Mouse (Mus musculus): ENCODE data around the gene Rap1a. TPM values are rescaled to one million over a fixed set of nuclear protein-coding genes. Genes with fewer than 3 reads are reported as not detected.

Gene Rap1a
- polyA plus RNA-seq, 1 experiment, result 66.2 TPM

DNA sequence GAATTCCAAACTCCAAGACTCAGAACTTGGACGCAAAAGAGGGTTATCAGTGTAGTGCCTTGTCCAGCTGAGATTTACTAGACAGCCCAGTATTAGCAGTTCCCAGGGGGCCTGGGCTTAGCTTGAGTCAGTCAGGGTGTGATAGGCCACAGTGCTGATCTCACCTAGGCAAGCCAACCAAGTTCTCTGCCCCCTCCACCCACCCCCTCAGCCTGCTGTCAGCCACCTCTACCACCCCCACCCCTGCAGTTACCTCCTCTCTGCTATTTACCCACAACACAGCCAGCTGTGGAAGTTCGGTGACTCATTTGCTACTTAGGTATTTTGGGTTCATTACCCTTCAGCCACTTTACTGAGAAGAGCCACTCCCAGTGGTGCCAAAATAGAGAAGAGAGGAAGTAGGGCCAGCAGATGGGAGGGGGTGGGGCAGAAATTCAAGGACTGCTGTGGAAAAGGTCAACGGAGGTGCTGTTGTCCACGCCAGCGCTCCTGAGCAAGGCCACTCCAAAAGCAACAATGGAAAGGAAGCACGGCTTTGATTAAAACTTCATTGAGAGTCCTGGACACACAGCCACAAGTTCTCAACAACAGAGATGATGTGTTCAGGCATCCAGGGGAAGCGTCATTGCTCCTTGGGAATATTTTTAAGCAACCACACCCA is 24.5 kb upstream of the Rap1a start:
- no peaks in the 10 kb centered on the region for H3K4me1 ChIP-seq (ENCODE audit: control insufficient read depth, insufficient read depth, low read length)
- DNase-seq, result no peak
- H3K27me3 ChIP-seq (ENCODE audit: control insufficient read depth, insufficient read depth, low read length), result no peaks in the 10 kb centered on the region
- no peak overlapping the region for H3K4me3 ChIP-seq (replicated peaks; ENCODE audit: insufficient read depth, low read depth, low read length)
- 66% methylated on average over 7 of the region's 7 CpGs for WGBS
- H3K27ac ChIP-seq (ENCODE audit: insufficient read depth, low read length), result no peak overlapping the region
- TF ChIP-seq CTCF (IDR thresholded peaks at IDR 0.05; ENCODE audit: borderline replicate concordance, insufficient read depth, low read depth, low read length), result no peak
- TF ChIP-seq POLR2A (IDR thresholded peaks at IDR 0.05; ENCODE audit: borderline replicate concordance, insufficient read depth, low read length), result no peak

GRCm38 (mm10) chr3:105824704-105825103 is 23.6 kb upstream of the Rap1a start:
- H3K4me1 ChIP-seq (ENCODE audit: control insufficient read depth, insufficient read depth, low read length), result no peaks in the 10 kb centered on the region
- no peak for TF ChIP-seq CTCF (IDR thresholded peaks at IDR 0.05; ENCODE audit: borderline replicate concordance, insufficient read depth, low read depth, low read length)
- TF ChIP-seq POLR2A (IDR thresholded peaks at IDR 0.05; ENCODE audit: borderline replicate concordance, insufficient read depth, low read length), result no peak
- H3K4me3 ChIP-seq (replicated peaks; ENCODE audit: insufficient read depth, low read depth, low read length), result no peak overlapping the region
- DNase-seq, result no peak
- H3K27me3 ChIP-seq (ENCODE audit: control insufficient read depth, insufficient read depth, low read length), result no peaks in the 10 kb centered on the region
- 53% methylated on average over 2 of the region's 2 CpGs for WGBS
- no peak overlapping the region for H3K27ac ChIP-seq (ENCODE audit: insufficient read depth, low read length)

- Histone ChIP-seq H3K27ac (ENCODE audit: insufficient read depth, low read length) (no peak overlapping the region), H3K4me1 (ENCODE audit: control insufficient read depth, insufficient read depth, low read length) (no peaks in the 10 kb centered on the region), H3K4me3 (replicated peaks; ENCODE audit: insufficient read depth, low read depth, low read length) (no peak overlapping the region), H3K27me3 (ENCODE audit: control insufficient read depth, insufficient read depth, low read length) (no peaks in the 10 kb centered on the region)
- DNase-seq, result no peak
- no peak for TF ChIP-seq CTCF (IDR thresholded peaks at IDR 0.05; ENCODE audit: borderline replicate concordance, insufficient read depth, low read depth, low read length)
- no peak for TF ChIP-seq POLR2A (IDR thresholded peaks at IDR 0.05; ENCODE audit: borderline replicate concordance, insufficient read depth, low read length)
- 42% methylated on average over 5 of the region's 5 CpGs for WGBS
These were observed 23.0 kb upstream of the Rap1a start for GRCm38 (mm10) chr3:105824103-105824502.

DNA sequence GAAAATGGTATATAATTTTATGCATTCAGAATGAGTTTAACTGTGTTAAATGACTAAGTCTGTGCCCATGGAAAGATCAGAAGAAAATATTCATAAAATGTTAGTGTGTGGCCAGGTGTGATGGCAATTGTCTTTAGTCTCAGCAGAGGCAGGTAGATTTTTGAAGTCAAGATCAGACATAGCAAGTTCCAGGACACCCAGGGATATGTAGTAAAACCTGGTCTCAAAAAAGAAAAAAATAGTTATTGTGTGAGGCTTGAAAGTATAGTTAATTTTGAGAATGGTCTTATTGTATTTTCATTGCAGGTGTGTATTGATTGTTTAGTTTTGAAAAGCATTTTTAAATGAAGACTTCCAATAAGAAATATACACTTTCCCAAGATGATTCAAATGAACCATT is 22.5 kb upstream of the Rap1a start:
- Histone ChIP-seq H3K27me3 (ENCODE audit: control insufficient read depth, insufficient read depth, low read length) (no peaks in the 10 kb centered on the region), H3K27ac (ENCODE audit: insufficient read depth, low read length) (no peak overlapping the region), H3K4me1 (ENCODE audit: control insufficient read depth, insufficient read depth, low read length) (no peaks in the 10 kb centered on the region), H3K4me3 (replicated peaks; ENCODE audit: insufficient read depth, low read depth, low read length) (no peak overlapping the region)
- no peak for DNase-seq
- TF ChIP-seq CTCF (IDR thresholded peaks at IDR 0.05; ENCODE audit: borderline replicate concordance, insufficient read depth, low read depth, low read length), result no peak
- no peak for TF ChIP-seq POLR2A (IDR thresholded peaks at IDR 0.05; ENCODE audit: borderline replicate concordance, insufficient read depth, low read length)

- H3K4me3 ChIP-seq (replicated peaks; ENCODE audit: insufficient read depth, low read depth, low read length), result no peak overlapping the region
- H3K27me3 ChIP-seq (ENCODE audit: control insufficient read depth, insufficient read depth, low read length), result no peaks in the 10 kb centered on the region
- no peak for DNase-seq
- H3K27ac ChIP-seq (ENCODE audit: insufficient read depth, low read length), result no peak overlapping the region
- no peak for TF ChIP-seq CTCF (IDR thresholded peaks at IDR 0.05; ENCODE audit: borderline replicate concordance, insufficient read depth, low read depth, low read length)
- TF ChIP-seq POLR2A (IDR thresholded peaks at IDR 0.05; ENCODE audit: borderline replicate concordance, insufficient read depth, low read length), result no peak
- WGBS, result 92% methylated on average over 3 of the region's 3 CpGs
- no peaks in the 10 kb centered on the region for H3K4me1 ChIP-seq (ENCODE audit: control insufficient read depth, insufficient read depth, low read length)
These were observed 20.4 kb upstream of the Rap1a start for GRCm38 (mm10) chr3:105821504-105821903.

DNA sequence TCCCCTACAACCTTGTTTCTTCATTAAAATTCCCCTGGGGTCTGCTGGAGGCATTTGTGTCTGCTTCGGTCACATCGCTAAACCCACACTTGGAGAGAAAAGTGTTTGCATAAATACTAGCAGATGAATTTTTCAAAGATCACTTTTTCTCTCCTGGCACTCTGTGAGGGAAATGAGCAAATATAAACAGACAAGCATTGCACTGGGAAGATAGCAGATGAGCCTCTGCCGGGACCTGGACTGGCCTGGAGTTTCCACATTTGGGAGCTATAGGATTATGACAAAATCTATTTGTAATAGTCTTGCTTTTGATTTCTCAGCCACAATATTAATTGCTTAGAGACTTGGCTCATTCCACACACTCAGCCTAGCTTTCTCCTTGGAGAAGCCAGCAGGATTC is 19.1 kb upstream of the Rap1a start:
- no peak for DNase-seq
- H3K4me1 ChIP-seq (ENCODE audit: control insufficient read depth, insufficient read depth, low read length), result no peaks in the 10 kb centered on the region
- no peak overlapping the region for H3K4me3 ChIP-seq (replicated peaks; ENCODE audit: insufficient read depth, low read depth, low read length)
- no peak overlapping the region for H3K27ac ChIP-seq (ENCODE audit: insufficient read depth, low read length)
- no peaks in the 10 kb centered on the region for H3K27me3 ChIP-seq (ENCODE audit: control insufficient read depth, insufficient read depth, low read length)
- WGBS, result 50% methylated on average over 3 of the region's 3 CpGs
- TF ChIP-seq POLR2A (IDR thresholded peaks at IDR 0.05; ENCODE audit: borderline replicate concordance, insufficient read depth, low read length) (no peak), CTCF (IDR thresholded peaks at IDR 0.05; ENCODE audit: borderline replicate concordance, insufficient read depth, low read depth, low read length) (no peak)

- no peak for TF ChIP-seq CTCF (IDR thresholded peaks at IDR 0.05; ENCODE audit: borderline replicate concordance, insufficient read depth, low read depth, low read length)
- TF ChIP-seq POLR2A (IDR thresholded peaks at IDR 0.05; ENCODE audit: borderline replicate concordance, insufficient read depth, low read length), result no peak
- Histone ChIP-seq H3K4me1 (ENCODE audit: control insufficient read depth, insufficient read depth, low read length) (no peaks in the 10 kb centered on the region), H3K4me3 (replicated peaks; ENCODE audit: insufficient read depth, low read depth, low read length) (no peak overlapping the region), H3K27ac (ENCODE audit: insufficient read depth, low read length) (no peak overlapping the region), H3K27me3 (ENCODE audit: control insufficient read depth, insufficient read depth, low read length) (no peaks in the 10 kb centered on the region)
- 56% methylated on average over 6 of the region's 6 CpGs for WGBS
- no peak for DNase-seq
These were observed 17.2 kb upstream of the Rap1a start for GRCm38 (mm10) chr3:105818130-105819004.

- no peak for DNase-seq
- H3K4me3 ChIP-seq (replicated peaks; ENCODE audit: insufficient read depth, low read depth, low read length), result no peak overlapping the region
- 46% methylated on average over 8 of the region's 8 CpGs for WGBS
- no peaks in the 10 kb centered on the region for H3K27me3 ChIP-seq (ENCODE audit: control insufficient read depth, insufficient read depth, low read length)
- no peaks in the 10 kb centered on the region for H3K4me1 ChIP-seq (ENCODE audit: control insufficient read depth, insufficient read depth, low read length)
- no peak overlapping the region for H3K27ac ChIP-seq (ENCODE audit: insufficient read depth, low read length)
- TF ChIP-seq POLR2A (IDR thresholded peaks at IDR 0.05; ENCODE audit: borderline replicate concordance, insufficient read depth, low read length) (no peak), CTCF (IDR thresholded peaks at IDR 0.05; ENCODE audit: borderline replicate concordance, insufficient read depth, low read depth, low read length) (no peak)
These were observed 15.0 kb upstream of the Rap1a start for GRCm38 (mm10) chr3:105816089-105816488.

Measured in cerebellum, adult 2 months (tissue).